Mouse (Mus musculus): ENCODE measurements at regions not wholly inside any gene's neighbourhood (a gene's known extent, or its start where the extent isn't known, plus 50 kb on each side); places are given as distances from the start of the nearest gene placed in this dataset.

DNA sequence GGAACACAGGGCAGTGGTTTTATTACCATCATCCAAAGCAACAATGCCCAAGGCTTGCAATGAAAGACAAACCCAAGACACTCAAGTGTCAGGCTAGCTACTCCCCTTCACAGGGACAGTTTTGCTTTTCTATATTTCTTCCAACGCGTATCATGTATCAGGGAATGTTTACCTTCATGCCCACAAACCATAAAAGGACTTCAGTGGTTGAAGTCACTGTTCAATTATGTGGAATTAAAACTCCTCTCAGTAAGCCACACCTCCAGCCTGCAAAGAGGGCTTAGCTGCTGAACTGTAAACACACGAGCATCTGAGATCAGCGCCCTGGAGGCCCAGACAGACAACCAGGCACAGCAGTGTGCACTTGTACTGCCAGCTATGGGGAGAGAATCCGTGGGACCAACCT, 154.5 kb upstream of the Rbms3 start:
- DNase-seq (ENCODE audit: low read depth, low spot score), result no peak
- Histone ChIP-seq H3K36me3 (ENCODE audit: control insufficient read depth, insufficient read depth, low read length, poor library complexity, severe bottlenecking) (no peaks in the 10 kb centered on the region), H3K27me3 (ENCODE audit: control insufficient read depth, insufficient read depth, low read length, poor library complexity, severe bottlenecking) (no peaks in the 10 kb centered on the region)

DNA sequence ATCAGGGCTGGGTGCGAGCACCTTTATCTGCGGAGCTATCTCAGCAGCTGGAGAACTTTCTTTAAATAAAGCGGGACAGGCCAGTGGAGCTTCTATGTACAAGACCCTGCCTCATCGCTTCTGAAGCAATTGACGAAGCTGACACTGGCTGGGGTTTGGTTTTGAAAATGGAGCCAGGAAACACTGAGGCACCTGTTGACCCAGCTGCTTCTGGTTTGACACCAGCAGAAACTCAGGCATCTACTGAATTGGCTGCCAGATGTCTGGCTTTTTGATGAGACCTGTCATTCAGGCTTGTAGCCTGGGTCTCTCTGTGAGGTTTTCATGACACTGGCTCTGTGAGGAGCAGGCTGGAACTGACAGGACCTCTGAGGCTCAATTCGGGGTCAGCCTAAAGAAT, 124.9 kb upstream of the Rbms3 start:
- DNase-seq (ENCODE audit: low read depth, low spot score), result no peak
- Histone ChIP-seq H3K27me3 (ENCODE audit: control insufficient read depth, insufficient read depth, low read length, poor library complexity, severe bottlenecking) (no peaks in the 10 kb centered on the region), H3K36me3 (ENCODE audit: control insufficient read depth, insufficient read depth, low read length, poor library complexity, severe bottlenecking) (no peaks in the 10 kb centered on the region)

DNA sequence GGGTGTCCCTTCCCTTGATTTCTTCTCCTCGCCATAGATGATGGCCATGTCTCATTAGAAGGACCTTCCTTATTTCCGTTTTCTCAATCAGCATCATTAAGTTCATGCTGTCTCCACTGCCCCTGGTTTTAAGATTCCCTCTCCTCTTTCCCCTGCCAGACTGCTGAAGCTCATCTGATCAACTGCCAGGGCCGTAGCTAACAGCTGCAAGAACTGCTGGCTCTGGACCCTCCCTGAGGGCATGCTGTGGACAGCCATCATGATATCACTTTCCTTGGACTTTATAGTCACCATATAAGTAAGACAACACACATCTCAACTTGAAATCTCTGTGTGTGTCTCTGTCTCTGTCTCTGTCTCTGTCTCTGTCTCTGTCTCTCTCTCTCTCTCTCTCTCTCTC, 123.8 kb upstream of the Rbms3 start:
- H3K36me3 ChIP-seq (ENCODE audit: control insufficient read depth, insufficient read depth, low read length, poor library complexity, severe bottlenecking), result no peaks in the 10 kb centered on the region
- DNase-seq (ENCODE audit: low read depth, low spot score), result no peak

DNA sequence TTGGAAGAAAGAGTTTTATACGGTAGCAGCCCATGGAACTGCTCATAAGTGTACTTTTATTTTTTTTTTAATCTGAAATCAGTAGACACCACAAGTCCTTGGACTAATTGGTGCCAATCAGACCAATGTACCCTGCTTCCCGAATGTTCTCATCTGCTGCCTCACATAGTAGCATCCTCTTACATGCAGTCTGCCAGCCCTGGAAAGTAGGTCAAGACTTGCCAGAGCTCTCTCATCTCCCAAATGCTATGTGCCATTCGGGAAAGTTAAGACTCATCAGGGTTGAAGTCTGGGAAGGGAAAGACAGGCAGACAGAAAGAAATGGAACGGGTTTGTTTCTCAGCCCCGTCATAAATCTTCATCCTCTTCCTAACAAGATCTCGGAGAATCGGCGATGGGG, 115.2 kb upstream of the Rbms3 start:
- H3K36me3 ChIP-seq (ENCODE audit: control insufficient read depth, insufficient read depth, low read length, poor library complexity, severe bottlenecking), result no peaks in the 10 kb centered on the region

More for the DNA sequence above, 123.8 kb upstream of the Rbms3 start:
- H3K27me3 ChIP-seq (ENCODE audit: control insufficient read depth, insufficient read depth, low read length, poor library complexity, severe bottlenecking), result no peaks in the 10 kb centered on the region

DNA sequence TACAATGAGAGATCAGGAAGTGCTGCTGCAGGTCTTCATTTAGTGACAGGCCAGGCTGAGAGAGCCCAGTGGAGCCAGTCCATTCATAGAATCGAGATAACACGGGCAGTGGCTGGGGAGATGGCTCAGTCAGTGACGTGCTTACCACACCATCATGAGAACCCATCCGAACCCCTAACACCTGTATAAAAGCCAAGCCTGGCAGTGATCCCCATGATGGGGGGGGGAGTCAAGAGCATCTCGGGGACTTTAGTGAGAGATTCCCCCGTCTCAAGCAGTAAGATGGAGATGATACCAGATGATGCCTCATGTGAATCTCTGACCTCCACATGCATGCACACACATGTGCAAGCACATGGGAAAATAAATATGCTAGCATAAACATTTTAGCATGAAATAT, 99.7 kb upstream of the Rbms3 start:
- DNase-seq (ENCODE audit: low read depth, low spot score), result no peak
- no peaks in the 10 kb centered on the region for H3K27me3 ChIP-seq (ENCODE audit: control insufficient read depth, insufficient read depth, low read length, poor library complexity, severe bottlenecking)
- no peaks in the 10 kb centered on the region for H3K36me3 ChIP-seq (ENCODE audit: control insufficient read depth, insufficient read depth, low read length, poor library complexity, severe bottlenecking)

More for the DNA sequence above, 115.2 kb upstream of the Rbms3 start:
- no peaks in the 10 kb centered on the region for H3K27me3 ChIP-seq (ENCODE audit: control insufficient read depth, insufficient read depth, low read length, poor library complexity, severe bottlenecking)
- no peak for DNase-seq (ENCODE audit: low read depth, low spot score)

DNA sequence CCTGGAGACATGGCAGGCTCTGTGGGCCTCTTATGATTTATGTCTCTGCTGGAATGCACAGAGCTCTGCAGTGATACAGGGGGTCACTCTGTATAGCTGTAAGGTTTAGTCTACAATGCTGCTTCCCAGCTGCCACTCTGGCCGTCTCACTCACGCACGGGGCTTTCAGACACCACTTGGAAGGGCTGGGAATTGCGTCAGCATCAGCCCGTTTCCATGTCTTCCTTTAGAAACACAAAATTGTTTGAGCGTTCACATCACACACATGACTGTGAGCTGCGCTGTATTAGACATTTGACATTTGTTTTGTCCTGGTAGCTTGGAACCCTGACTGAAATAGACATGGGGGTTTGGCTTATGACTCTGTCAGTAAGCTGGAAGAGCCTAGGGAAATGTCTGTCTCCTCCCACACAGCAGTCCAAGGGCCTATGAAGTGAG, 90.5 kb upstream of the Rbms3 start:
- no peaks in the 10 kb centered on the region for H3K27me3 ChIP-seq (ENCODE audit: control insufficient read depth, insufficient read depth, low read length, poor library complexity, severe bottlenecking)
- no peak for DNase-seq (ENCODE audit: low read depth, low spot score)
- H3K36me3 ChIP-seq (ENCODE audit: control insufficient read depth, insufficient read depth, low read length, poor library complexity, severe bottlenecking), result no peaks in the 10 kb centered on the region

DNA sequence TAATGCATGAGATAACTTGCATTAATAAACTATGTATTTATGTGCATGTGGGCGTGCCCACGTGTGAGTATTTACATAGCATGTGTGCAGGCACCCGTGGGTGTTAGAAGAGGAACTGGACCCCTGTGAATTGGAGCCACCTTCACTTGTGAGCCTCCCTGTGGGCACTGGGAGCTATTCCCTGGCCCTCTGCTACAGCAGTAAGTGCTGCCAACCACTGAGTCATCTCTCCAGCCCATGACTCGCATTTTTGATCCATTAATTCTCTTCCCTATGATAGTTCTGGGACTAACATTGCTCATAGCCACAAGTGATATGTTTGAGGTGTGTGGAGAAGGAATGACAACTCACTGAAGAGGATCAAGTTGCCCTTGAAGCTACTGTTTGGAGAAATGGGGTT, 87.6 kb upstream of the Rbms3 start:
- DNase-seq (ENCODE audit: low read depth, low spot score), result no peak

DNA sequence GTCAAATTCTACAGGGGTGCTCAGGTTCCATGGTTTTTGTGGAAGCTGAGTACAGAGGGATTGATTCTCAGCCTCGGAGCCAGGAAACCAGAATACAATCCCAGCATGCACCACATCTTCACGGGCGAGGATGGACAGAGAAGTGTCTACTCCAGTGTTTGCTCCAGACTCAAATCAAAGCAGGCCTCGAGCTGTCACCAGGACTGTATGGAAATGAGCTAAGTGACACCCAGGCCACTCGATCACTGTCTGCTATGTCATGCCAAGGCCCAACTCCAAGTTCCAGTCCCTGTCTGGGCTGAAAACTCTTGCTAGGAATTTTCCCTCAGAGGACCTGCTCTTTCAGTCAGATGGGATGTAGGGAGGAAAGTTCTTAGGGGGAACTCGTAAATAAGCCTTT, 86.8 kb upstream of the Rbms3 start:
- no peaks in the 10 kb centered on the region for H3K36me3 ChIP-seq (ENCODE audit: control insufficient read depth, insufficient read depth, low read length, poor library complexity, severe bottlenecking)
- no peaks in the 10 kb centered on the region for H3K27me3 ChIP-seq (ENCODE audit: control insufficient read depth, insufficient read depth, low read length, poor library complexity, severe bottlenecking)
- no peak for DNase-seq (ENCODE audit: low read depth, low spot score)

More for the DNA sequence above, 87.6 kb upstream of the Rbms3 start:
- no peaks in the 10 kb centered on the region for H3K27me3 ChIP-seq (ENCODE audit: control insufficient read depth, insufficient read depth, low read length, poor library complexity, severe bottlenecking)
- no peaks in the 10 kb centered on the region for H3K36me3 ChIP-seq (ENCODE audit: control insufficient read depth, insufficient read depth, low read length, poor library complexity, severe bottlenecking)

DNA sequence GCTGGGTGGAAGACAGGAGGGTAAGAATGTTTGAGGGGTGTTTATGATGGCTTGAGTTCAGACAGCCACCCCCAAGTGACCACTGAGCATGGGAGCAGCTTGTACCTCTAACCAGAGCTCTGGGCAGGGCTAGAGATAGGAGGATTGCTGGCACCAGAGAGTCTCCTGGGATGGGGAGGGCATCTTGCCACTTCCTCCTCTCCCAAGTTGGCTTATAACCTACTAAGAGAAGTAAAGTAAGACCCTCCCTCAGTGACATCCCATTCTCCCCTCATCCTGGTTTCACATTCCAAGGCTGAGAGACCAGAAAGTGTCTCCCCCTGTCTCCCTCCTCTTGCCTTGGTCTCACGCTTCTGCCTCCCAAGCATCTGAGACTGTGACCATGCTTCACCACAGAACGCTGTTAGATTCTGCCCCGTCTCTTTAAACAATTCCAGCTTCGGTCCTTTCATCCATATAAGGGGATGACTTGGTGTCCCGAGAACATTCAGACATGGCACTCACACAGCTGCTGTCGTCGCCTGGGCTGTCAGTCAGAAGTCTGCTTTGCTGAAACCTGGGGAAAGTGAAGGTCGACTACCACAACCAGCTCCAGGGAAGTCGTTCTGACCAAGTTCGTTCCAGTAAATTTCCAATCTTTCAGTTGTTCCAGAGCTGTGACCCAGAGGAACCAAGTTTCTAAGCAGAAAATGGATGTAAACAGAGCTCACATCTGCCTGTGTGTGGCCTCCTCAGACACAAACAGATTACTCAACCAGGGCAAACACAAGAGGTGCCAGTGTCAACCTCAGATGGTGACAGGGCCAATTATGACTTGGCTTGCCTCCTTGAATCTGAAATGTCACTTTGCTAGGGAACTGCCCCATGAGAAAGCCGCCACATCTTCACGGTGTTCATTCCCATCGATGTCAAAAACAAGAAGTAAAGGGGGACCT, 85.3 kb upstream of the Rbms3 start:
- DNase-seq (ENCODE audit: low read depth, low spot score), result no peak
- no peaks in the 10 kb centered on the region for H3K36me3 ChIP-seq (ENCODE audit: control insufficient read depth, insufficient read depth, low read length, poor library complexity, severe bottlenecking)
- no peaks in the 10 kb centered on the region for H3K27me3 ChIP-seq (ENCODE audit: control insufficient read depth, insufficient read depth, low read length, poor library complexity, severe bottlenecking)

DNA sequence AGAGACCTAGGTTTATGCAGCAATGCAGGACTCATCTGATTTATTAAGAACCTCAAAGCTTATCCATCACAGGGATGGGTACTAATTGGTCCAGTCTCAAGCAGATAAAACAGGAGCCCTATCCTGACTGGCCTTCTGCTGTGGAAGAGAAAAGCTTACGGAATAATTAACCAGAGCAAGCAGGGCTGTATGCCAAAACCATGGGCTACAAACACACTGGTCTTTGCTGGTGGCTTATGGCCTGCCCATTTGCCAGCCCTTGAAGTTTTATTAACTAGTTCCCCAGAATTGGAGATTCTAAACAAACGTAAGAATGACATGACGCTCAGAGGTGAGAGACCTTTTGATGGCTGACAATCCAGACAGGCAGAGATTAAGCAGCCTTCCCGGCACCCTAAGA, 83.4 kb upstream of the Rbms3 start:
- no peaks in the 10 kb centered on the region for H3K27me3 ChIP-seq (ENCODE audit: control insufficient read depth, insufficient read depth, low read length, poor library complexity, severe bottlenecking)
- DNase-seq (ENCODE audit: low read depth, low spot score), result no peak
- no peaks in the 10 kb centered on the region for H3K36me3 ChIP-seq (ENCODE audit: control insufficient read depth, insufficient read depth, low read length, poor library complexity, severe bottlenecking)

DNA sequence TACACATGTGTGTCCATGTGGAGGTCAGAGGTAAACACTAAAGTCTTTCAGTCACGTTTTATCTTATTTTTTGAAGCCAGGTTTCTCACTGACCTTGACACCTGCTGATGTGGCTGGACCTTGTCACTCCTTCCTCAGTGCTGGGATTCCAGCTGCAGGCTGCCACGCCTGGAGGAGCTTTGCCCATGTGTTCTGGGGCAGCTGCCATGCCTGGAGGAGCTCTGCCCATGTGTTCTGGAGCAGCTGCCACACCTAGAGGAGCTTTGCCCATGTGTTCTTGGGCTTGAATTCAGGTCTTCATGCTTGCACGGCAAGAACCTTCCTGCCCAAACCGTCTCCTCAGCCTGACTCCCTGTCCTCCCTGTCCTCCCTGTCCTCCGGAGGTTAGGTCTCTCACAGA, 82.1 kb upstream of the Rbms3 start:
- Histone ChIP-seq H3K27me3 (ENCODE audit: control insufficient read depth, insufficient read depth, low read length, poor library complexity, severe bottlenecking) (no peaks in the 10 kb centered on the region), H3K36me3 (ENCODE audit: control insufficient read depth, insufficient read depth, low read length, poor library complexity, severe bottlenecking) (no peaks in the 10 kb centered on the region)
- DNase-seq (ENCODE audit: low read depth, low spot score), result no peak

DNA sequence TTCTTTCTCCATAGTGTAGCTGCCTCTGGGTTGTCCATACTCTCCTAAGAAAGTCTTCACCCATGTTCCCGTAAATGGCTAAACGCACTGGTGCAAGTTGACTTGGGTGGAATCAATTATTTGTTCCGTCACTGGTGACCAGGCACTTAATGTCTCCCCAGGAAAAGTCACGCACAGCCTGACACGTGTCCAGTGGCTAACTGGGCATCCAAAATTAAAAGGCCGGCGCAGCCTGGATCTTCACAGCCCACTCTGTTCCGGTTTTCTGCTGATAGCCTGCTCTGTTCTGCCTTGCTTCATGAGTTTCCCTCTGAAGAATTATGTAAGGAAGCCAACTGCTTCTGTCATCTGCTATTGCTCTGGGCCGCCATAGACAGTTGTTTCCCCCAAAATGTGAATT, 81.3 kb upstream of the Rbms3 start:
- Histone ChIP-seq H3K27me3 (ENCODE audit: control insufficient read depth, insufficient read depth, low read length, poor library complexity, severe bottlenecking) (no peaks in the 10 kb centered on the region), H3K36me3 (ENCODE audit: control insufficient read depth, insufficient read depth, low read length, poor library complexity, severe bottlenecking) (no peaks in the 10 kb centered on the region)
- no peak for DNase-seq (ENCODE audit: low read depth, low spot score)

DNA sequence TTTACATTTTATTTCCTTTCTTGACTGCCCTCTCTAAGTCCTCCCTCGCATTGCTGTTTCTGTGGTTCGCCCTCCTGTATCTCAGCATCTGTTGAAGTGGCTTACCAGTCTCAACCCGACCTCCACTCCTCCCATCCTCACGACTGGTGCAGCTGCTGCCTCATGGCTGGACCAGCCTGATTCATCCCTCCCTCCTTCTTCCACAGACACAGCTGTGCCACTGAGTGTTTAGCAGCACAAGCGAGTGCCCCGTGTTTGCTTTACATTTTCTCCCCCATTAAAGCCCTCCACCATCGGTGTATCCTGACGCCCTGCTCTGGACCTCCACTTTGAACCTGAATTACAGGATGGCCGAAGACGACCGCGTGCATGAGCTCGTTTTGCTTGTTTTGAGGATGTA, 80.0 kb upstream of the Rbms3 start:
- DNase-seq (ENCODE audit: low read depth, low spot score), result no peak
- no peaks in the 10 kb centered on the region for H3K27me3 ChIP-seq (ENCODE audit: control insufficient read depth, insufficient read depth, low read length, poor library complexity, severe bottlenecking)
- no peaks in the 10 kb centered on the region for H3K36me3 ChIP-seq (ENCODE audit: control insufficient read depth, insufficient read depth, low read length, poor library complexity, severe bottlenecking)

DNA sequence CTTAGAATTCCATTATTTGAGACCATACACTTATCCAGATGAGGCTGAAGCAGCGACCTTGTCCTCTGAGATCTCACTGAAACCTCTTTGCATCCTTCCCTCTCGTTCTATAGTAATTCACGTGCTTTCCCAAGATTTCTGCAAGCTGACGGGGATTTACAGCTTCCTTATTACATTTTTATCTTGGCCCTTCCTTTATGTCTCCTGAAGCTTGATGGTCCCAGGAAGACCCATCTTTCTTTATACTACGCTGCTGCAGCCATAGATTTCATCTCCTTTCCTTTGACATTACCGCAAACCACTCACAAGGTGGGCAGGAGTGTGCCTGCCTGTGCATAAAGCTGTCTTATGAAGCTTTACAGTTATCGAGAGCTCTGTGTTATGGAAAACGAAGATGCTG, 63.3 kb upstream of the Rbms3 start:
- H3K36me3 ChIP-seq (ENCODE audit: control insufficient read depth, insufficient read depth, low read length, poor library complexity, severe bottlenecking), result no peaks in the 10 kb centered on the region
- DNase-seq (ENCODE audit: low read depth, low spot score), result no peak

DNA sequence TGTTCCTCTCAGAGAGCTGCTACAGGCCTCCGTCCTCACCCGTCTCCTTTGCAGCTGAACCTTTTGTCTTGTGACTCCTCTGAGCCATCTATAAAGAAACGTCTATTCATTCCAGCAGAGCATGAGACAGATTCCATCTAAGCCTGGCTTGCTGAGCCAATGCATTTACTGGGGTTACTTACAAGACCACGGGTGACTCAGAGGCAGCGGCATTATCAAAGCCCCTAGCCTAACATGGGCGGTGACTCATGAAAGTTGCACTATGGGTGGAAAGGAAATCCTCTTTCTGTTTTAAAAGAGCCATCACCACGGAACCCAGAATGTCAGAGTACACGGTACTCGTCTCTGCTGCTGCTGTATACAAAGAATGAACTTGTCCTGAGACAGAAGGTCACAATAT, 62.8 kb upstream of the Rbms3 start:
- no peaks in the 10 kb centered on the region for H3K36me3 ChIP-seq (ENCODE audit: control insufficient read depth, insufficient read depth, low read length, poor library complexity, severe bottlenecking)
- H3K27me3 ChIP-seq (ENCODE audit: control insufficient read depth, insufficient read depth, low read length, poor library complexity, severe bottlenecking), result no peaks in the 10 kb centered on the region
- DNase-seq (ENCODE audit: low read depth, low spot score), result no peak

More for the DNA sequence above, 63.3 kb upstream of the Rbms3 start:
- H3K27me3 ChIP-seq (ENCODE audit: control insufficient read depth, insufficient read depth, low read length, poor library complexity, severe bottlenecking), result no peaks in the 10 kb centered on the region

DNA sequence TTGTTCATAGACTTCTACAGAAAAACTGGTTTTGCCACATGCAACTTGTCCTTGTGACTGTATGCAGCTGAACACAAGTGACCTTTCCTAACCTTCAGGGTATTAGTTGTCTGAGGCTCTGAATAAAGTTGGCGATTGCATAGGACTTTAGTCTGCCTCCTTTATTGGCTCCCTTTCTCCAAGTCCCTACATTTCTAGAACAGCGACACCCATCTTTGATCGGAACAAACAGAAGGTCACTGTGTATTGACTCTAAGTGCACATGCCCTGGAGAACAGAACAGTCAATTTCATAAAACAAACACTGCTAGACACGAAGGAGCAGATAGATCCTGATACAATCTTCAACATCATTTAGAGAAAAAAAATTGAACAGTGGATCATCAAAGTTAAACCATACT, 60.2 kb upstream of the Rbms3 start:
- no peaks in the 10 kb centered on the region for H3K36me3 ChIP-seq (ENCODE audit: control insufficient read depth, insufficient read depth, low read length, poor library complexity, severe bottlenecking)

More for the DNA sequence above, 60.2 kb upstream of the Rbms3 start:
- no peaks in the 10 kb centered on the region for H3K27me3 ChIP-seq (ENCODE audit: control insufficient read depth, insufficient read depth, low read length, poor library complexity, severe bottlenecking)
- no peak for DNase-seq (ENCODE audit: low read depth, low spot score)
